Mouse (Mus musculus) midbrain, embryonic 12.5 days (tissue): ENCODE results near the gene Rpp40. TPM values are rescaled to one million over a fixed set of nuclear protein-coding genes. Genes with fewer than 3 reads are reported as not detected.

Experiments used
- ATAC-seq: fragments of 200-750 bp; cut with Nextera tagmentation; 2 replicates; pipeline ENCODE4 v1.8.0; 2017; ENCODE audit warnings: low read depth, moderate TSS enrichment, moderate library complexity; ENCODE audit not compliant: low FRiP score
- H3K27ac ChIP-seq: fragments of 300-500 bp; sonication (generic); replicated peaks from 2 replicates; pipeline ENCODE4 v1.5.1; 2016; ENCODE audit warnings: mild to moderate bottlenecking
- H3K27me3 ChIP-seq: fragments of 300-500 bp; sonication (generic); 2 replicates; pipeline ENCODE4 v1.6.1; 2016; ENCODE audit warnings: mild to moderate bottlenecking
- H3K36me3 ChIP-seq: fragments of 300-500 bp; sonication (generic); 2 replicates; pipeline ENCODE4 v1.6.1; 2016
- H3K4me1 ChIP-seq: fragments of 300-500 bp; sonication (generic); 2 replicates; pipeline ENCODE4 v1.6.1; 2016
- H3K4me2 ChIP-seq: fragments of 300-500 bp; sonication (generic); replicated peaks from 2 replicates; pipeline ENCODE4 v1.6.1; 2016; ENCODE audit warnings: mild to moderate bottlenecking, moderate library complexity
- H3K4me3 ChIP-seq: fragments of 300-500 bp; sonication (generic); 2 replicates; pipeline ENCODE4 v1.5.1; 2016; ENCODE audit warnings: mild to moderate bottlenecking
- H3K9ac ChIP-seq: fragments of 300-500 bp; sonication (generic); replicated peaks from 2 replicates; pipeline ENCODE4 v1.6.1; 2016; ENCODE audit warnings: mild to moderate bottlenecking, moderate library complexity
- H3K9me3 ChIP-seq: fragments of 300-500 bp; sonication (generic); 2 replicates; pipeline ENCODE4 v1.6.1; 2016; ENCODE audit warnings: mild to moderate bottlenecking
- WGBS: fragments of 180-500 bp; shearing (Covaris S2); methylation state at CpG from one replicate; pipeline ENCODE4 v1.1.7; 2016; 5-methylcytosine and 5-hydroxymethylcytosine counted together
- polyA plus RNA-seq: library from polyadenylated mRNA; unstranded; fragments of >200 nt; fragmentation: Nextera tagmentation; extraction: Ambion mirVana; gene quantifications from 2 replicates; pipeline ENCODE4 v1.2.1, GENCODE M21; 2016

Gene Rpp40
- polyA plus RNA-seq, 1 experiment from 2014 or later, result 13.2 TPM

DNA sequence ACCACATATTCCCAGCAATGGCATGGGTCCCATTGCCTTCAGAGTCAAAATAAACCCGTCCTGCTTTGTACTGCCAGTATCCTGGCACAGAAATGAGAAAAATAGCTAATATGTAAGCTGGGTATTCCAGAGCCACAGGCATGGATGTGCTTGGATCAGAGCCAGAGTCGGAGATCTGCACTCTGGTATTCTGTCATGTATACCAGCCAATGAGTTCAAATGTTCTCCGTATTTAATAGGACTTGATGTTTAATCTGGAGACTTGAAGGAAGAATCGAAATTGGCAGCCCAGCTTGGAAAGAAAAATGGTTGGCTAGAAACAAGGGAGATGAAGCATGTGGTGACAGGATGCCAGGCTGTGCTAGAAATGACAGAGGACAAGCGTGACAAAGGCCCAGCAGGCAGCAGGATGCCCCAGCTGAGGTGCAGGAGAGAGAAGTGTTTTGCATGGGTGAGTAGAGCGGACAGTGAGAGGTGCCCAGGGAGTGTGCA, 25.6 kb downstream of the Rpp40 start:
- Histone ChIP-seq H3K4me3 (no peak overlapping the region), H3K27ac (no peak overlapping the region), H3K27me3 (no peaks in the 10 kb centered on the region), H3K4me1 (no peaks in the 10 kb centered on the region), H3K9ac (no peak overlapping the region), H3K4me2 (no peak overlapping the region), H3K9me3 (no peaks in the 10 kb centered on the region), H3K36me3 (no peaks in the 10 kb centered on the region)
- WGBS, result 72% methylated on average over 6 of the region's 6 CpGs
- no peak for ATAC-seq

DNA sequence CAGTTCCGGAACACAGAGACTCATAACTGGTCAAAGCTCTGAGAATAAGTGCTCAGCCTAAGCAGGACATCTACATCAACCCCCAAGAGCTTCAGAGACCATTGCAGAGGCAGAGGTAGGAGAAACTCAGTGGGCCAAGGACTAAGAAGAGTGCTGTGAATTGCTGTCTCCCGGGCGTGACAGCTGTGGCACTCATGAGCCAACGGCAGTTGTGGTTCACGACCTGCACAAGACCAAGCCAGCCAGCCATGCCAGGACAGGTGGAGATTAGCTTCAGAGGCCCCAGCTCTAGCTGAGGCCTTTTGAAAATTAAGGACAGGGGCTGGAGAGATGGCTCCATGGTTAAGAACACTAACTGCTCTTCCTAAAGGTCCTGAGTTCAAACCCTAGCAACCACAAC, 26.6 kb downstream of the Rpp40 start:
- Histone ChIP-seq H3K9ac (no peak overlapping the region), H3K9me3 (no peaks in the 10 kb centered on the region), H3K4me3 (no peak overlapping the region), H3K27me3 (no peaks in the 10 kb centered on the region), H3K4me2 (no peak overlapping the region), H3K36me3 (0 out of 2 replicates have a peak, but pooled peaks cover under 1% of the 10 kb centered on the region), H3K27ac (no peak overlapping the region), H3K4me1 (no peaks in the 10 kb centered on the region)
- 82% methylated on average over 5 of the region's 5 CpGs for WGBS
- no peak for ATAC-seq

DNA sequence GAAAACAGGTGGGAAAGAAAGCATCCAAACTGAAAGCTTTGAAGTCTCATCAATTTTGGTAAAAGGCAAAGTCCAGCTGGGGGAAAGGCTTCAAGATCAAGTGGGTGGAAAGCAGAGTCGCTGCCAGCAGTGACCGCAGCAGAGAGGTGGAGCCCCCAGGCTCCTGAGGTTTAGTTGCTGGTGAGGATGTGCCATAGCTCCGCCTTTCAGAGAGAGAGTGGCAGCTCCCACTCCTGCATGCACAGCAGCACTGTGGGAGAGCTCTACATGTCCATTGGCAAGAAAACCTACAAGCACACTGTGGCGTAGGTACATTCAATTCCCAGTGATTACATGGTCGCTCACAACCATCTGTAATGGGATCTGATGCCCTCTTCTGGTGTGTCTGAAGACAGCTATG, 27.1 kb downstream of the Rpp40 start:
- Histone ChIP-seq H3K36me3 (0 out of 2 replicates have a peak, but pooled peaks cover 4% of the 10 kb centered on the region), H3K4me1 (no peaks in the 10 kb centered on the region), H3K9me3 (no peaks in the 10 kb centered on the region), H3K4me3 (no peak overlapping the region), H3K27ac (no peak overlapping the region), H3K4me2 (no peak overlapping the region), H3K9ac (no peak overlapping the region), H3K27me3 (no peaks in the 10 kb centered on the region)
- no peak for ATAC-seq
- WGBS, result 62% methylated on average over 5 of the region's 5 CpGs

DNA sequence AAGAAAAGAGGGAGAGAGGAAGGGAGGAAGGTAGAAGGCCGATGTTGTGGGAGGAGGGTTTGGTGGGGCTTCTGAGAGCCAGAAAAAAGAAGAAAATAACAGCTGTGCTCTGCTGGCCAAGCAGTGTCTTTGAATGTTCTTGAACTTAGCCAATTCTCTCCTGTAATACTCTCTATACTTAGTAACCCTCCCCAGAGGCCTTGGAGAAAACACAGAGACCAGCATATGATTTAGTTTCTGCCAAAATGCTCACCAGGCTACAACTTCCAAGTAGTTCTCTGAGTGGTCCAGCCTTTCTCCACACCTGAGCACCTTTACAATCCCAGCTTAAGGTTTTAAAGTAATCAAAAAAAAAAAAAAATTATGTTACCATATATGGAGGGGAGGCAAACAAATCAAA, 27.9 kb downstream of the Rpp40 start:
- Histone ChIP-seq H3K9me3 (no peaks in the 10 kb centered on the region), H3K9ac (no peak overlapping the region), H3K4me2 (no peak overlapping the region), H3K4me3 (no peak overlapping the region), H3K27ac (no peak overlapping the region), H3K36me3 (0 out of 2 replicates have a peak, but pooled peaks cover 4% of the 10 kb centered on the region), H3K4me1 (no peaks in the 10 kb centered on the region), H3K27me3 (no peaks in the 10 kb centered on the region)
- ATAC-seq, result no peak
- 81% methylated on average over 1 of the region's 1 CpGs for WGBS

DNA sequence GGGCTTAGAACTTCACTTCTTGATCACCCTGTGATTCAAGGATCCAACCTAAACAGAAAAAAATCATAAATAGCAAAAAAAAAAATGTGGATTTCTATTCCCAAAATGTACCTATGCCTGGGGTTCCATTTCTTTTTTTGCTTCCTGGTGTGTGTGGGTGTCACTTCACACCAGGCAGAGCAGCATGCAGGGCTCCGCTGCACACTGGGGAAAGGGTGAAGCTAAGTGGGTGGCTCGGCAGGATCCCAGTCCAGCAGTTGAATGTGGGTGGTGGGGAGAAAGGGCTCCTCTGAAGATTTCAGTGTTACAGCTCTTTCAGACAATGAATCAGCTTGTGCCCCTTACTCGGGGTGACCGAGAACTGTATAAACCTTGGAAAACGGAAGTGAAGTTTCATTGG, 30.8 kb downstream of the Rpp40 start:
- no peak for ATAC-seq
- Histone ChIP-seq H3K27ac (no peak overlapping the region), H3K4me2 (no peak overlapping the region), H3K4me3 (no peak overlapping the region), H3K4me1 (no peaks in the 10 kb centered on the region), H3K9ac (no peak overlapping the region), H3K9me3 (no peaks in the 10 kb centered on the region), H3K27me3 (no peaks in the 10 kb centered on the region), H3K36me3 (peaks cover 10% of the 10 kb centered on the region; the same call in 1 of the 2 replicates)
- WGBS, result 91% methylated on average over 5 of the region's 5 CpGs

DNA sequence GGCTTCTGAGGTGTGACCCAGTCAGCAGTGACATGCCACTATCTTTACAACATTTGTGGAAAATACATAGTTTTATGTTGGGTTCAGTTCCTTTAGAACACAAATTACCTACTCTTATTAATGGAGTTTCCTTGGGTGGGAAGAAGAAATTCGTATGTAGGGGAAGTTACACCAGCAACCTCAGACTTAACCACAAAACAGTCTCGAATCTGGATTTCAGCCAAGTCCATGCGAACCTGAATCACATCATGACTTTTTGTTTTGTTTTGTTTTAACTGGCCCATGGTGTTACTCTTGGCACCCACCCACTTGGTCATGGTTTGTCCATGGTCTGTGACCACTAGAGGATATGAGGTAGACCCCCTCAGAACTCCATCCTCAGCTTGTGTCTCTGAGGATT, 35.1 kb downstream of the Rpp40 start:
- no peak for ATAC-seq
- H3K27ac ChIP-seq, result no peak overlapping the region
- H3K36me3 ChIP-seq, result peaks cover 15% of the 10 kb centered on the region; the same call in 1 of the 2 replicates
- no peak overlapping the region for H3K4me3 ChIP-seq
- H3K9ac ChIP-seq, result no peak overlapping the region
- WGBS, result 88% methylated on average over 3 of the region's 3 CpGs
- H3K4me1 ChIP-seq, result no peaks in the 10 kb centered on the region
- no peaks in the 10 kb centered on the region for H3K27me3 ChIP-seq
- no peak overlapping the region for H3K4me2 ChIP-seq
- H3K9me3 ChIP-seq, result no peaks in the 10 kb centered on the region

DNA sequence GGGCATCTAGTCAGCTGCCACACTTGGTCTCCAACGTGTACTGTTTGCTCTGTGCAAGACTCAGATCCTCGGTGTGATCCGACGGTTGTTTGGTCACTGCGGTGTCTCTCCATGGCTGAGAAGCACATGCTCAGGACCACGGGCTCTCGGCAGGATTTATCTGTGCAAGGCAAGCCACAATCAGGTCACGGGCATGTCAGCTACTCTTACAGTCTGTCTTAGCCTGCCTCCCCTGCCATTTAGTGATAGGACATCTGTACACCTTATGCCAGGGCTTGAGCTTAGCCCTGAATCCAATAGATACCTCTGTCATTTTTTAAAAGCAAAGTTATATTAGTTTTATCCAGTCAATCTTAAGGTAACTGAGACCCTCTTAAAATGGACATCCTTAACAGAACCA, 35.5 kb downstream of the Rpp40 start:
- ATAC-seq, result no peak
- WGBS, result 92% methylated on average over 8 of the region's 8 CpGs
- H3K9me3 ChIP-seq, result no peaks in the 10 kb centered on the region
- H3K4me2 ChIP-seq, result no peak overlapping the region
- no peak overlapping the region for H3K9ac ChIP-seq
- no peak overlapping the region for H3K27ac ChIP-seq
- H3K4me1 ChIP-seq, result no peaks in the 10 kb centered on the region
- no peaks in the 10 kb centered on the region for H3K27me3 ChIP-seq
- no peak overlapping the region for H3K4me3 ChIP-seq
- H3K36me3 ChIP-seq, result peaks cover 15% of the 10 kb centered on the region; the same call in 1 of the 2 replicates

DNA sequence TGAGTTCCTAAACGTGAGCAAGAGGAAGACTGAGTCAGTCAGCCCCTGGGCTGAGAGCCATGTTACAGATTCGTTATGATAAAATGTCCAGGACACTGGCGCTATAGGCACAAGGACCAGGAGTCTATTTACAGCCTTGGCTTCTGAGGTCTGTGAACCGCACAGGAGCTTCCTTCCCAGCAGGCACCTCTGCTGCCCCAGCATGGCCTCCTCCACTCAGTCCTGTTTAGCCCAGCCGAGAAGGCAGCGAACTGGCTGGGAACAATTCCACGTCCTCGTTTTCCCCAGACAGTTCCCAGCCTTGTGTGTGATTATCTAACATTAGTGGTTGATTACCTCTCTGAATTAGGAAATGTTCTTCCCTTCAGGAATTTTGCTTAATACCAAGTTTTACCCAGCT, 45.2 kb downstream of the Rpp40 start:
- no peak for ATAC-seq
- Histone ChIP-seq H3K4me2 (no peak overlapping the region), H3K27ac (no peak overlapping the region), H3K9me3 (no peaks in the 10 kb centered on the region), H3K27me3 (no peaks in the 10 kb centered on the region), H3K4me1 (no peaks in the 10 kb centered on the region), H3K4me3 (no peak overlapping the region), H3K9ac (no peak overlapping the region), H3K36me3 (0 out of 2 replicates have a peak, but pooled peaks cover 5% of the 10 kb centered on the region)
- WGBS, result 85% methylated on average over 8 of the region's 8 CpGs

DNA sequence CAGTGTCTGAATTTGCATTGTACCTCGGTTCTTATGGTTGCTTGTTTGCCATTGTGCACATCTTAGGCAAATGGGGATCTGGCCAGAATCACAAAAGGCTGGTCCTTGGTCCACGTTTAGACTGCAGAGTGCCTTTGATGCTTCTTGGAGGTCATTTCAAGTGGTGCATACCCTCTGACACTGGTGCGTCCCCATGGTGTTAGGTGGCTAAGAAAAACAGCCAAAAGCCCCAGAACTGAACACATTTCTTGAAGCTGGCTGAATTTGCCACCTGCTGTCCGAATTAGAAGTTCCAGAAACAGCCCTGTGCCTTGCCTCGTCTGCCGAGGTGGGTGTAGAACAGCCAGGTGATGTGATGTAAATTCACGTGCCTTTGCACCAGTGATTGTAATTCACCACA, 48.7 kb downstream of the Rpp40 start:
- ATAC-seq, result no peak
- Histone ChIP-seq H3K27me3 (no peaks in the 10 kb centered on the region), H3K36me3 (no peaks in the 10 kb centered on the region), H3K9me3 (no peaks in the 10 kb centered on the region), H3K4me3 (no peak overlapping the region), H3K9ac (no peak overlapping the region), H3K4me2 (no peak overlapping the region), H3K4me1 (peaks cover 5% of the 10 kb centered on the region), H3K27ac (no peak overlapping the region)
- 78% methylated on average over 7 of the region's 7 CpGs for WGBS

DNA sequence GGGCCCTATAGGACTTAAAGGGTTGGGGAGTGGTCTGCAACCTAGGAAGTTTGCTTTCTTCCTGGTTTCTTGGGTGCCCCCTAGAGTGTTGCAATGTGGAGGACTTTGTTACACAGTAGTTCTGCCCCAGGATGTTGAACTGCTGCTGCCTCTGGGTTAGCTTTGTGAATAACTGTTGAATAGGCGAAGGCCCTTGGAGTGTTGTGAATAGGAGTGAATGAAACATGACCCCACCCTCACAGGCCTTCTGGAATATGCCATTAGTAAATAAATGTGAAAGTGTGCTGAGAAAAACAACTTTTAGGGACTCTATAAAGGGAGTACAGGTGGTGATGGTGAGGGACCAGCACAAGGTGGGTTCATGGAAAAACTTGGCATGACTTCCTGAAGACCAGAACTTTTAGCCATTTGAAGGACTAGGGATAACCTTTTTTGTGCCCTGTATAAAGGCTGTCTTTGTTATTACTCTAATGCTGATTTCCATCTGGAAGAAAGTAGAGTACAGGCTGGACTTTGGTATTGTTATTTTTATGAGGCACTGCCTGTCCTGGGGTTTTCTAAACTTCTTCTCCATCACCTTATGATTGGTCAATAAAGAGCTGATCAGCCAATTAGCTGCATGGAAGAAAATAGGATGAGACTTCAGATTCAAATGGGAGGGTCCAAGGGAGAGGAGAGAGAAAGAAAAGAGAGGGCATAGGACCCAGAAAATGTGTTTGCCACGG, 53.1 kb downstream of the Rpp40 start:
- peaks cover 5% of the 10 kb centered on the region for H3K4me1 ChIP-seq
- no peak overlapping the region for H3K4me2 ChIP-seq
- WGBS, result 82% methylated on average over 2 of the region's 2 CpGs
- H3K4me3 ChIP-seq, result no peak overlapping the region
- H3K36me3 ChIP-seq, result no peaks in the 10 kb centered on the region
- H3K27ac ChIP-seq, result no peak overlapping the region
- no peak for ATAC-seq
- H3K9me3 ChIP-seq, result no peaks in the 10 kb centered on the region
- no peak overlapping the region for H3K9ac ChIP-seq
- H3K27me3 ChIP-seq, result no peaks in the 10 kb centered on the region

DNA sequence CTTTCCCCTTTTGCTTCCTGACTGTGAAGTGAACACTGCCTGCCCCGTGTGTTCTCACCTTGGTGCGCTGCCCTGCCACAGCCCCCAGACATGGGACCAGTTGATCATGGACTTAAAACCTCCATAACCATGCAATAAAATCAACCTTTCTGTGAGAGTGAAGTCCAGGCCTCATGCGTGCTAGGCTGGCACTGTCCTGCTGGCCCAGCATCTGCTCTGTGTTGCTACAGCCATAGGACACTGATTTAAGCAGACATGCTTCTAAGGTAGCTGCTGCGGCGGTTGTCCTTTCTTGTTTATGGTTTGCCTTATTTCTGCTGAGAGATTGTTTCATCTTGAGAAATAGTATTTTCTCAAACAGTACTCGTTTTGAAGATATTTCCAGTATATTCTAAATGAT, 54.6 kb downstream of the Rpp40 start:
- Histone ChIP-seq H3K9me3 (no peaks in the 10 kb centered on the region), H3K4me2 (no peak overlapping the region), H3K9ac (no peak overlapping the region), H3K4me3 (no peak overlapping the region), H3K4me1 (peaks cover 5% of the 10 kb centered on the region), H3K36me3 (no peaks in the 10 kb centered on the region), H3K27me3 (no peaks in the 10 kb centered on the region), H3K27ac (no peak overlapping the region)
- no peak for ATAC-seq
- WGBS, result 93% methylated on average over 6 of the region's 6 CpGs

DNA sequence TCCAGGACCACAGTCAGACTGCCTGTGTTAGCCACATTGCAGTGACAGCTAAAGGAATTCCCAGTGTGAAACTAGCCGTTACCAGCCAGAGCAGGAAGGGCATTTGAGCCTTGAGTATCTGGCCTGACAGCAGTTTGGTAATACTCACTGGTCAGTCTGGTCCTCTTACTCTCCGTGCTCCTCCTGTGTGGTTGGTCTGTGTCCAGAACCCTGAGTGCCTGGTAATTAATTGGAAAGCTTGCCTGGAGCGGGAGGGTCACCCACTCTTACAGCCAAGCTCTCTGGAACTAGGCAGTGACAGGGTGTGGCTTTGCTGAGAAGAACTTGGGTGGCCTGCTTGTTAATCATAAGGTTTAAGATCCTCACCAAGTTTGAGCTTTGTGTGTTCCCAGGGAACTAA, 57.5 kb downstream of the Rpp40 start:
- no peak for ATAC-seq
- Histone ChIP-seq H3K4me3 (no peak overlapping the region), H3K27ac (no peak overlapping the region), H3K27me3 (no peaks in the 10 kb centered on the region), H3K4me1 (peaks cover 7% of the 10 kb centered on the region), H3K9me3 (no peaks in the 10 kb centered on the region), H3K9ac (no peak overlapping the region), H3K4me2 (no peak overlapping the region), H3K36me3 (no peaks in the 10 kb centered on the region)
- 89% methylated on average over 3 of the region's 3 CpGs for WGBS

DNA sequence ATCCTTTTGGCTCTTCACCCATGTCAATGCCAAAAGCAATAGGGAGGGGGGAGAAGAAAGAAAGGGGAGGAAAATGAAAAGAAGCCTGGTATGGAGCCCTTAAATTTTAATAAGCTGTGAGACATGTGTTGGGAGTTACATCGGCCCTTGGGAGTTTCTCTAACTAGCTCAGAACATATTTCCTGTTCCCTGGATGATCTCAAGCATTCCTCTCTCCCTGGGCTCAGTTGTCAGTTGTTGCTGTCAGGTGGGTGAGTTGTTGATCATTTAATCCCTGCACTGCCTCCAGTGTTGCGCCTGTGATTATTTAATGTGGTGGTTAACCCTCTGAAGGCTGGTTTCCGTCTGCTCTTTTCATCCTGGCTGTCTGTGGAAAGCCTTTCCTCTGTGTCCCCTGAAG, 60.9 kb downstream of the Rpp40 start:
- Histone ChIP-seq H3K4me1 (0 out of 2 replicates have a peak, but pooled peaks cover 2% of the 10 kb centered on the region), H3K4me3 (no peak overlapping the region), H3K4me2 (no peak overlapping the region), H3K36me3 (no peaks in the 10 kb centered on the region), H3K27me3 (no peaks in the 10 kb centered on the region), H3K9ac (no peak overlapping the region), H3K27ac (no peak overlapping the region), H3K9me3 (no peaks in the 10 kb centered on the region)
- 69% methylated on average over 3 of the region's 3 CpGs for WGBS
- no peak for ATAC-seq
